Mouse (Mus musculus) mouse trophoblast stem cell (cell line): Measurements from ENCODE around the gene Clec2l.

Source experiments
- in situ Hi-C, 2 experiments: fragments of 300-500 bp; cut with MseI, MboI; formaldehyde crosslinking; loops; 2 replicates in 1 of 2; 3 replicates in 1 of 2; pipeline ENCODE4 v1.15.1; 2025

Gene Clec2l

GRCm38 (mm10) chr6:38715881-38716280, 53.0 kb downstream of the Clec2l start:
- in situ Hi-C loops, result no loop called here

DNA sequence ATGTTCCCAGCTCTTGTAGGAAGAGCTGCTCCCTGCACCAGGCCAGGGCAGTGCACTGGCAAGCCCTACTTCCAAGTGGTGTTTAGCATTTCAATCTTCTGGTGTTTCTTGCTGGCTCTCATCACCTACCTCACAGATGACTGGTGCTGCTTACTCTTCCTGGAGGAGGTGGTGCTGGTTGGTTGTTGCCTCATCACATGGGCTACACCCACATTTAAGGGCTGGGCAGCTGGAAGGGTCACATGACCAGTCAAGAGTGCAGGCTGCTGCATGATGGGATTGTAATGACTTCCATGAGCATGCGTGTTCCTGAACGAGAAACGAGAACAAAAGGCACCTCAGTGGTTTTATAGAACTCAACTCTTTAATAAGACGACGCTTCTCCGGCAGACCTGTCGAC, 55.8 kb downstream of the Clec2l start:
- in situ Hi-C loops, result no loop called here

DNA sequence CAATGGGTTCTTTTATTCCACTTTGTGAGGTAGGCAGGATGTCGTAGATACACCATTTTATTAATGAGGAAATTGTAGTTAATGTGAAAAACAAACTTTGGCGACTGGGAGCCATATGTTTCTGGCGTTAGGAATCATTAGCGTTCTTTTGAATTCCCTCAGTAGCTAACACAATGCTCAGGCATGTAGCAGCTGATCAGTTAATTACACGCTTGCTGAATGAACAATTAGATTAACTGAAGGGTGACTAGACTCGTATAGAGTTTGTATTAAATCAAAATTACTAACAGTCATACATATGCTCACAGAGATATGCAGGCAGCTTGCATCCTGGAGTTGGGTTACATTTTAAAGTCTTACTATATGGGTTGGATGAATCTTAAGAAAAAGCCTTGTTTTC, 56.4 kb downstream of the Clec2l start:
- in situ Hi-C loops, result no loop called here

DNA sequence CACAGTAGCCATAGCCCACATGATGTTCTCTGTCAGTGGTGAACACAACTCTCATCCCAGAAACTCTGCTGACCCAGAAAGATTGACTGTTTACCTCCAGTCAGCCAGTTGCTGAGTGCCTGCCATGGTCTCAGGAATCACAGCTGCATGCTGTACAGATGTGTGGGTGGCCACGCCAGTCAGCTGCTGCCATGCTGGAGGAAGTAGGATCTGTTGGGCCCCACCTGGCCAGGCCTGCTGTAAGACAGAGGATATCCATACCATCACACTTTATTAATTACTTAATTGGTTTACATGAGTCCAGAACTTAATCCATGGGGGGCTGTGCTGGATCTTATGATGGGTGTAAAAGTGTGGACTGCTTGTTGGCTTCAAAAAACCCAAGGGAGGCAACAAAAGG, 58.5 kb downstream of the Clec2l start:
- in situ Hi-C loops, result no loop called here

GRCm38 (mm10) chr6:38725515-38725914, 62.6 kb downstream of the Clec2l start:
- in situ Hi-C loops, result loop anchor here in 1 of 2 experiments (25.0 kb wide), 1 partner anchor 187 kb away; no protein-coding TSS in a partner anchor
